9 mouse cellular contexts compared by ENCODE assay signal in genomic region chr8:105605491-105606188, GRCm38 (mm10). TPM values are rescaled to one million over a fixed set of nuclear protein-coding genes. Genes with fewer than 3 reads are reported as not detected.
DNase-seq lines count a peak whose midpoint lies in the region; ATAC-seq and TF ChIP-seq lines count a peak whose summit lies in the region.
"Had no signal": no experiment of that assay in that cellular context is flagged by ENCODE, and none has a peak within 500 bp of the region (broad histone marks: within the 10 kb centered on the region; RNA-seq: fewer than 3 reads in every experiment).

No protein-coding gene starts in this region.

- no peak for TF ChIP-seq CTCF in gastrocnemius, adult 2 months (IDR thresholded peaks at IDR 0.05)

- H3K36me3 ChIP-seq in embryonic facial prominence, embryonic 15.5 days, result no peaks in the 10 kb centered on the region
- no peaks in the 10 kb centered on the region for H3K36me3 ChIP-seq in hindbrain, embryonic 11.5 days (ENCODE audit: control insufficient read depth, insufficient read depth, low read length)
- H3K36me3 ChIP-seq in limb, embryonic 13.5 days, result 0 out of 2 replicates have a peak, but pooled peaks cover 5% of the 10 kb centered on the region
- no peaks in the 10 kb centered on the region for H3K36me3 ChIP-seq in midbrain, embryonic 14.5 days (ENCODE audit: control insufficient read depth, insufficient read depth, low read length)

- under 1% methylated on average over 39 of the region's 39 CpGs for WGBS in embryonic facial prominence, embryonic 15.5 days
- WGBS in hindbrain, embryonic 11.5 days, result 2% methylated on average over 25 of the region's 39 CpGs
- under 1% methylated on average over 35 of the region's 39 CpGs for WGBS in limb, embryonic 13.5 days
- WGBS in midbrain, embryonic 14.5 days, result 1% methylated on average over 36 of the region's 39 CpGs

- H3K4me2 ChIP-seq in embryonic facial prominence, embryonic 15.5 days (replicated peaks), result peak overlapping the region; percentile 93
- peak overlapping the region; percentile 92 for H3K4me2 ChIP-seq in hindbrain, embryonic 11.5 days (replicated peaks; ENCODE audit: low read depth, low read length)
- H3K4me2 ChIP-seq in limb, embryonic 13.5 days (replicated peaks), result peak overlapping the region; percentile 80
- peak overlapping the region; percentile 97 for H3K4me2 ChIP-seq in midbrain, embryonic 14.5 days (ENCODE audit: low read length)

- H3K27me3 ChIP-seq in embryonic facial prominence, embryonic 15.5 days, result no peaks in the 10 kb centered on the region
- no peaks in the 10 kb centered on the region for H3K27me3 ChIP-seq in hindbrain, embryonic 11.5 days (ENCODE audit: control insufficient read depth, insufficient read depth, low read length)
- H3K27me3 ChIP-seq in limb, embryonic 13.5 days, result no peaks in the 10 kb centered on the region
- H3K27me3 ChIP-seq in midbrain, embryonic 14.5 days (ENCODE audit: control insufficient read depth, insufficient read depth, low read length), result no peaks in the 10 kb centered on the region

- peak; percentile 53 for ATAC-seq in embryonic facial prominence, embryonic 15.5 days (ENCODE audit: insufficient number of reproducible peaks, low FRiP score, low TSS enrichment, low read depth)
- peak; percentile 26 for ATAC-seq in hindbrain, embryonic 11.5 days (ENCODE audit: low FRiP score)
- ATAC-seq in limb, embryonic 13.5 days (ENCODE audit: low FRiP score, low read depth), result peak; percentile 52
- ATAC-seq in midbrain, embryonic 14.5 days (ENCODE audit: low FRiP score, low TSS enrichment), result peak; percentile 47

- peak overlapping the region; percentile 98 for H3K27ac ChIP-seq in gastrocnemius, adult 2 months
- peak overlapping the region; percentile 89 for H3K27ac ChIP-seq in embryonic facial prominence, embryonic 15.5 days (replicated peaks)
- H3K27ac ChIP-seq in hindbrain, embryonic 11.5 days (ENCODE audit: low read depth, low read length), result peak overlapping the region; percentile 83
- peak overlapping the region; percentile 87 for H3K27ac ChIP-seq in limb, embryonic 13.5 days
- H3K27ac ChIP-seq in midbrain, embryonic 14.5 days (replicated peaks; ENCODE audit: low read depth, low read length), result peak overlapping the region; percentile 93

- intact Hi-C loops in gastrocnemius, adult 2 months (cut with DNase I), result no loop called here

- H3K9me3 ChIP-seq in embryonic facial prominence, embryonic 15.5 days (replicated peaks), result no peaks in the 10 kb centered on the region
- no peaks in the 10 kb centered on the region for H3K9me3 ChIP-seq in hindbrain, embryonic 11.5 days (ENCODE audit: control insufficient read depth, low read length)
- H3K9me3 ChIP-seq in limb, embryonic 13.5 days, result no peaks in the 10 kb centered on the region
- H3K9me3 ChIP-seq in midbrain, embryonic 14.5 days (ENCODE audit: control insufficient read depth, low read length), result no peaks in the 10 kb centered on the region

- peaks cover 22% of the 10 kb centered on the region for H3K4me1 ChIP-seq in embryonic facial prominence, embryonic 15.5 days
- no peaks in the 10 kb centered on the region; the same call in 1 of the 2 replicates for H3K4me1 ChIP-seq in hindbrain, embryonic 11.5 days (replicated peaks; ENCODE audit: control insufficient read depth, insufficient read depth, low read length)
- peaks cover 29% of the 10 kb centered on the region for H3K4me1 ChIP-seq in limb, embryonic 13.5 days
- peaks cover 13% of the 10 kb centered on the region for H3K4me1 ChIP-seq in midbrain, embryonic 14.5 days (ENCODE audit: control insufficient read depth, insufficient read depth, low read length)

- peak overlapping the region; percentile 72 for H3K9ac ChIP-seq in embryonic facial prominence, embryonic 15.5 days
- H3K9ac ChIP-seq in hindbrain, embryonic 11.5 days (ENCODE audit: low read depth, low read length), result peak overlapping the region; percentile 87
- H3K9ac ChIP-seq in limb, embryonic 13.5 days, result peak overlapping the region; percentile 87
- peak overlapping the region; percentile 92 for H3K9ac ChIP-seq in midbrain, embryonic 14.5 days (replicated peaks; ENCODE audit: low read length)

- peak overlapping the region; percentile 78 for H3K4me3 ChIP-seq in gastrocnemius, adult 2 months
- peak overlapping the region; percentile 82 for H3K4me3 ChIP-seq in embryonic facial prominence, embryonic 15.5 days (replicated peaks)
- peak overlapping the region; percentile 82 for H3K4me3 ChIP-seq in hindbrain, embryonic 11.5 days (ENCODE audit: low read depth, low read length)
- H3K4me3 ChIP-seq in limb, embryonic 13.5 days, result peak overlapping the region; percentile 76
- H3K4me3 ChIP-seq in midbrain, embryonic 14.5 days (replicated peaks; ENCODE audit: low read depth, low read length), result peak overlapping the region; percentile 80

- DNase-seq in gastrocnemius, adult 2 months, result no peak
- DNase-seq in gastrocnemius, adult 18-20 months (ENCODE audit: low spot score), result no peak
- peak; percentile 74 for DNase-seq in adrenal gland, postnatal 14 days
- peak; percentile 65 for DNase-seq in hindbrain, embryonic 11.5 days (ENCODE audit: low spot score)
- peak; percentile 66 for DNase-seq in midbrain, embryonic 14.5 days
- peak; percentile 55 to 64 for DNase-seq in thymus, adult 18-20 months

RNA-seq across cellular contexts. Expression of gene Ripor1, which starts 0.6 kb away (rescaled TPM):
- total RNA-seq in gastrocnemius, adult 2 months (2021), result 10 to 100 TPM; 15.7 to 20.6 TPM
- 10 to 100 TPM; 17.1 to 21.7 TPM for total RNA-seq in gastrocnemius, adult 18-20 months (2021)
- 33.9 and 39.8 TPM in 2 replicates for total RNA-seq in adrenal gland, postnatal 14 days (2021)
- 21.6 and 24.9 TPM in 2 replicates for polyA plus RNA-seq in embryonic facial prominence, embryonic 15.5 days (2015; fragmentation: Nextera tagmentation; extraction: Ambion mirVana)
- polyA plus RNA-seq in hindbrain, embryonic 11.5 days (2014; fragmentation: Nextera tagmentation; extraction: Ambion mirVana), result 11.8 and 12.4 TPM in 2 replicates
- 20.1 and 20.2 TPM in 2 replicates for polyA plus RNA-seq in limb, embryonic 13.5 days (2015; fragmentation: Nextera tagmentation; extraction: Ambion mirVana)
- polyA plus RNA-seq in midbrain, embryonic 14.5 days (2014; fragmentation: Nextera tagmentation; extraction: Ambion mirVana), result 23.8 and 26.2 TPM in 2 replicates

RNA-seq across cellular contexts. Expression of gene Ctcf, which starts 30.7 kb away (rescaled TPM):
- 10 to 100 TPM; 33.2 to 42.6 TPM for total RNA-seq in gastrocnemius, adult 2 months (2021)
- 10 to 100 TPM; 33.6 to 34.2 TPM for total RNA-seq in gastrocnemius, adult 18-20 months (2021)
- 58.4 and 70.4 TPM in 2 replicates for total RNA-seq in adrenal gland, postnatal 14 days (2021)
- polyA plus RNA-seq in embryonic facial prominence, embryonic 15.5 days (2015; fragmentation: Nextera tagmentation; extraction: Ambion mirVana), result 118 and 122 TPM in 2 replicates
- polyA plus RNA-seq in hindbrain, embryonic 11.5 days (2014; fragmentation: Nextera tagmentation; extraction: Ambion mirVana), result 115 and 121 TPM in 2 replicates
- polyA plus RNA-seq in limb, embryonic 13.5 days (2015; fragmentation: Nextera tagmentation; extraction: Ambion mirVana), result 140 and 142 TPM in 2 replicates
- 75.7 and 96.9 TPM in 2 replicates for polyA plus RNA-seq in midbrain, embryonic 14.5 days (2014; fragmentation: Nextera tagmentation; extraction: Ambion mirVana)

RNA-seq across cellular contexts. Expression of gene Agrp, which starts 31.6 kb away (rescaled TPM):
- under 1 TPM in 1 of 2 experiments, not detected in 1; 0.75 TPM for total RNA-seq in gastrocnemius, adult 2 months (2021)
- total RNA-seq in gastrocnemius, adult 18-20 months (2021), result 1 to 10 TPM in 1 of 2 experiments, under 1 TPM in 1; 0.52 to 1.2 TPM
- total RNA-seq in adrenal gland, postnatal 14 days (2021), result 0.93 and 1.0 TPM in 2 replicates
- 1.7 and 2.3 TPM in 2 replicates for polyA plus RNA-seq in embryonic facial prominence, embryonic 15.5 days (2015; fragmentation: Nextera tagmentation; extraction: Ambion mirVana)
- polyA plus RNA-seq in hindbrain, embryonic 11.5 days (2014; fragmentation: Nextera tagmentation; extraction: Ambion mirVana), result 0.68 and 2.1 TPM in 2 replicates
- 1.9 and 2.0 TPM in 2 replicates for polyA plus RNA-seq in limb, embryonic 13.5 days (2015; fragmentation: Nextera tagmentation; extraction: Ambion mirVana)
- polyA plus RNA-seq in midbrain, embryonic 14.5 days (2014; fragmentation: Nextera tagmentation; extraction: Ambion mirVana), result 0.82 and 1.1 TPM in 2 replicates
- total RNA-seq: layer of hippocampus, postnatal 14 days had no signal

RNA-seq across cellular contexts. Expression of gene Atp6v0d1, which starts 39.8 kb away (rescaled TPM):
- total RNA-seq in gastrocnemius, adult 2 months (2021), result 10 to 100 TPM; 40.3 to 41.6 TPM
- total RNA-seq in gastrocnemius, adult 18-20 months (2021), result 10 to 100 TPM; 40.1 to 42.7 TPM
- 90.6 and 97.4 TPM in 2 replicates for total RNA-seq in adrenal gland, postnatal 14 days (2021)
- polyA plus RNA-seq in embryonic facial prominence, embryonic 15.5 days (2015; fragmentation: Nextera tagmentation; extraction: Ambion mirVana), result 99.7 and 104 TPM in 2 replicates
- 141 and 155 TPM in 2 replicates for polyA plus RNA-seq in hindbrain, embryonic 11.5 days (2014; fragmentation: Nextera tagmentation; extraction: Ambion mirVana)
- 82.5 and 83.5 TPM in 2 replicates for polyA plus RNA-seq in limb, embryonic 13.5 days (2015; fragmentation: Nextera tagmentation; extraction: Ambion mirVana)
- 227 and 250 TPM in 2 replicates for polyA plus RNA-seq in midbrain, embryonic 14.5 days (2014; fragmentation: Nextera tagmentation; extraction: Ambion mirVana)

Comparison
In these comparisons a context has a peak if more than half of its experiments do, and no peak if none do; other contexts are left out.
1. DNase-seq: peak in adrenal gland, postnatal 14 days (single experiment), hindbrain, embryonic 11.5 days (single experiment), midbrain, embryonic 14.5 days (single experiment) and thymus, adult 18-20 months (2 of 2); none in gastrocnemius, adult 2 months (single experiment) and gastrocnemius, adult 18-20 months (single experiment).
2. Peak in every context shown above with its lines, with median percentiles within 50 percentile points of each other: H3K27ac ChIP-seq, H3K4me3 ChIP-seq, ATAC-seq, H3K4me2 ChIP-seq and H3K9ac ChIP-seq.